Mouse (Mus musculus) heart, postnatal 0 days (tissue): Measurements from ENCODE around the gene Cdca7l. TPM values are rescaled to one million over a fixed set of nuclear protein-coding genes. Genes with fewer than 3 reads are reported as not detected.

ENCODE experiments used
- ATAC-seq: fragments of 200-750 bp; cut with Nextera tagmentation; 2 replicates; pipeline ENCODE4 v1.8.0; 2017; ENCODE audit warnings: low read depth, moderate number of reproducible peaks, moderate library complexity; ENCODE audit not compliant: insufficient read depth
- DNase-seq: peaks from one replicate; pipeline ENCODE4 v3.0.0-alpha.2; 2016; ENCODE audit warnings: low spot score
- H3K27ac ChIP-seq: fragments of 300-500 bp; sonication (generic); 2 replicates; pipeline ENCODE4 v1.5.1; 2014; ENCODE audit warnings: low read depth, mild to moderate bottlenecking
- H3K27me3 ChIP-seq: fragments of 300-500 bp; sonication (generic); 2 replicates; pipeline ENCODE4 v1.6.1; 2014; ENCODE audit warnings: low read length, mixed read lengths; ENCODE audit not compliant: control insufficient read depth, insufficient read depth
- H3K36me3 ChIP-seq: fragments of 300-500 bp; sonication (generic); replicated peaks from 2 replicates; pipeline ENCODE4 v1.6.1; 2014; ENCODE audit warnings: low read length, mixed read lengths; ENCODE audit not compliant: control insufficient read depth, insufficient read depth
- H3K4me1 ChIP-seq: fragments of 300-500 bp; sonication (generic); 2 replicates; pipeline ENCODE4 v1.6.1; 2014; ENCODE audit warnings: antibody characterized with exemption; ENCODE audit not compliant: control insufficient read depth, insufficient read depth
- H3K4me2 ChIP-seq: fragments of 300-500 bp; sonication (generic); 2 replicates; pipeline ENCODE4 v1.6.1; 2014; ENCODE audit warnings: low read depth, mild to moderate bottlenecking, low read length, moderate library complexity
- H3K4me3 ChIP-seq: fragments of 300-500 bp; sonication (generic); 2 replicates; pipeline ENCODE4 v1.5.1; 2014; ENCODE audit warnings: low read depth, low read length
- H3K9ac ChIP-seq: fragments of 300-500 bp; sonication (generic); replicated peaks from 2 replicates; pipeline ENCODE4 v1.6.1; 2014; ENCODE audit warnings: low read depth, low read length, mixed read lengths
- H3K9me3 ChIP-seq: fragments of 300-500 bp; sonication (generic); replicated peaks from 2 replicates; pipeline ENCODE4 v1.6.1; 2016; ENCODE audit warnings: low read length; ENCODE audit not compliant: control insufficient read depth
- CTCF ChIP-seq: IDR thresholded peaks from 2 replicates; pipeline ENCODE4 v1.5.1; 2016; ENCODE audit warnings: antibody characterized with exemption, control low read depth, low read depth
- EP300 ChIP-seq: IDR thresholded peaks from 2 replicates; pipeline ENCODE4 v1.6.1; 2016; ENCODE audit warnings: antibody characterized with exemption, low read depth
- WGBS: fragments of 180-500 bp; shearing (Covaris S2); extraction: QIAGEN DNeasy Blood & Tissue Kit; methylation state at CpG from one replicate; pipeline ENCODE4 v1.1.7; 2014; 5-methylcytosine and 5-hydroxymethylcytosine counted together
- polyA plus RNA-seq: library from polyadenylated mRNA; unstranded; fragments of >200 nt; fragmentation: Nextera tagmentation; extraction: Ambion mirVana; gene quantifications from 2 replicates; pipeline ENCODE4 v1.2.1, GENCODE M21; 2015
- total RNA-seq: library from RNA; depleted of rRNA; stranded (reverse); fragments of >200 nt; gene quantifications from 2 replicates; pipeline ENCODE4 v1.2.3, GENCODE M21; 2014; ENCODE audit warnings: low replicate concordance

Cdca7l gene
- total and polyA plus RNA-seq, 2 experiments from 2014 or later, result 1.4 to 3.7 TPM

GRCm38 (mm10) chr12:117809327-117810017 is 5.4 kb downstream of the Cdca7l start:
- TF ChIP-seq CTCF (no peak), EP300 (no peak)
- Histone ChIP-seq H3K4me1 (no peaks in the 10 kb centered on the region), H3K9ac (no peak overlapping the region), H3K4me2 (no peak overlapping the region), H3K36me3 (no peaks in the 10 kb centered on the region), H3K4me3 (no peak overlapping the region), H3K27me3 (no peaks in the 10 kb centered on the region), H3K9me3 (no peaks in the 10 kb centered on the region), H3K27ac (no peak overlapping the region)
- ATAC-seq (no peak), DNase-seq (no peak)
- 63% methylated on average over 10 of the region's 10 CpGs for WGBS

GRCm38 (mm10) chr12:117810074-117810473 is 6.0 kb downstream of the Cdca7l start:
- no peaks in the 10 kb centered on the region for H3K9me3 ChIP-seq
- no peaks in the 10 kb centered on the region for H3K27me3 ChIP-seq
- H3K27ac ChIP-seq, result no peak overlapping the region
- ATAC-seq (no peak), DNase-seq (no peak)
- TF ChIP-seq CTCF, result no peak
- no peak for TF ChIP-seq EP300
- H3K4me1 ChIP-seq, result no peaks in the 10 kb centered on the region
- H3K36me3 ChIP-seq, result no peaks in the 10 kb centered on the region
- WGBS, result 50% methylated on average over 11 of the region's 11 CpGs
- no peak overlapping the region for H3K9ac ChIP-seq
- H3K4me2 ChIP-seq, result no peak overlapping the region
- no peak overlapping the region for H3K4me3 ChIP-seq

DNA sequence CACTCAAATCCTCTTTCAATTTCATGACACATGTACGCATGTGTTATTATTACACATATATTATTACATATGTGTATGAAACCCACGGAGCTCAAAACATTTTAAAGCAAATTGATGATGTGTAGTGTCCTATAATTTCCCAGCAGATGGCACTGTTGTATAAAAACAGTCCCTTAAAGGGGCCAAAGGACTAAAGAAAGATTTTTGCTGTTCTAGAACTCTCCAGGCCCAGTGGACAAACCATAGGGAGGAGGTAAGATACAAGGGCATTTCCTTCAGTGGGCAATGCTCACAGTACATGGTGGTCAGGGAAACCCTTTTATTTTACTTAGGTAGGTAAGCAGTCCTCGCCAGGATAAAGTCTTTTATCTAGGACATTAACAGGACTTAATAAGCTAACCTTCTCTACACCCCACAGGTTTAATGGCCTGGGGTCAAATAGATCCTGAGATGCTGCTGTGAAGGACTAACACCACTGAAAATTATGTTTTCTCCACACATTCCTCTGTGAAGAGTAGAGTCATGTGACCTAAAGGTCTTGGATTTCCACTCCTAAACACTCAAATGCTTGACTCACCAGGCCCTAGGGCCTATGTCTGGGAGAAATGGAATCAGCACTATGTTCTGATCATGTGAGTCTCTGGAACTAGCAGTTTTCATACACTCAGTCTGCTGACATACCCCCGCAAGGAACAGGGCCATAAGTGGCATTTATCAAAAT is 16.2 kb downstream of the Cdca7l start:
- H3K9me3 ChIP-seq, result no peaks in the 10 kb centered on the region
- TF ChIP-seq CTCF, result peak; percentile 72
- no peak for TF ChIP-seq EP300
- no peaks in the 10 kb centered on the region for H3K4me1 ChIP-seq
- ATAC-seq, result no peak
- 53% methylated on average over 4 of the region's 4 CpGs for WGBS
- H3K36me3 ChIP-seq, result no peaks in the 10 kb centered on the region
- H3K4me3 ChIP-seq, result no peak overlapping the region
- H3K4me2 ChIP-seq, result no peak overlapping the region
- no peaks in the 10 kb centered on the region for H3K27me3 ChIP-seq
- DNase-seq, result peak; percentile 71
- no peak overlapping the region for H3K9ac ChIP-seq
- no peak overlapping the region for H3K27ac ChIP-seq

DNA sequence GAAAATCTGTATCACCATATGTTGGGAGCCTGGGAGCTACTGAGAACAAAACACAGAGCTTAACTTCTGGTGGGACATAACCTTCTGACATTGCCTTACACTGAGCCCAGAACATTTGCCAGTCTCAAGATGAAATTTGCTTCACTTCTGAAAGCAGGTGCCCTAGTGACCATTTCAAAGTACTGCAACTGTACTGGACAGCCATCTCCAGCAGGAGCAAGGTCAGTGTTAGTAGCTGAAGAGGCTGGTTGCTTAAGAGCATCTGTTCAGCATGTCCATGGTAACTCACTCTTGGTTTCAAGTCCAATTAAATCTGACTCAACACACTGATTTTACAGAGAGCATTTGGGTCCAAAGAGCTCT is 16.8 kb downstream of the Cdca7l start:
- no peak for TF ChIP-seq EP300
- TF ChIP-seq CTCF, result peak; percentile 29
- H3K27ac ChIP-seq, result no peak overlapping the region
- H3K27me3 ChIP-seq, result no peaks in the 10 kb centered on the region
- no peak for ATAC-seq
- H3K9ac ChIP-seq, result no peak overlapping the region
- no peaks in the 10 kb centered on the region for H3K9me3 ChIP-seq
- DNase-seq, result peak; percentile 13
- no peak overlapping the region for H3K4me3 ChIP-seq
- no peak overlapping the region for H3K4me2 ChIP-seq
- H3K4me1 ChIP-seq, result no peaks in the 10 kb centered on the region
- no peaks in the 10 kb centered on the region for H3K36me3 ChIP-seq

GRCm38 (mm10) chr12:117821394-117821793 is 17.3 kb downstream of the Cdca7l start:
- H3K4me3 ChIP-seq, result no peak overlapping the region
- no peaks in the 10 kb centered on the region for H3K27me3 ChIP-seq
- no peak overlapping the region for H3K27ac ChIP-seq
- ATAC-seq, result no peak
- 52% methylated on average over 1 of the region's 1 CpGs for WGBS
- H3K9ac ChIP-seq, result no peak overlapping the region
- H3K36me3 ChIP-seq, result no peaks in the 10 kb centered on the region
- TF ChIP-seq EP300 (no peak), CTCF (no peak)
- no peak for DNase-seq
- H3K9me3 ChIP-seq, result no peaks in the 10 kb centered on the region
- H3K4me2 ChIP-seq, result no peak overlapping the region
- H3K4me1 ChIP-seq, result no peaks in the 10 kb centered on the region
